Mouse (Mus musculus): Measurements from ENCODE around the gene Mrpl50.
"Not testable (repeated sequence)": the region's sequence is repeated elsewhere in the genome, so short reads cannot be mapped to it uniquely, and the experiment has no call there.

Mrpl50 gene

GRCm38 (mm10) chr4:49506386-49506785 is 14.5 kb downstream of the Mrpl50 start, which contains the start of gene Baat:
Gene Baat, minus strand, starts transcription at chr4:49506557.
- DNase-seq = no peak

GRCm38 (mm10) chr4:49503563-49503962 is 17.3 kb downstream of the Mrpl50 start:
- DNase-seq = no peak

- DNase-seq = not testable (repeated sequence)
These were observed 34.8 kb downstream of the Mrpl50 start for GRCm38 (mm10) chr4:49485934-49486650.

- DNase-seq = no peak
These were observed 35.5 kb downstream of the Mrpl50 start for GRCm38 (mm10) chr4:49485442-49485841.

GRCm38 (mm10) chr4:49480896-49481295 is 40.0 kb downstream of the Mrpl50 start:
- no peak for DNase-seq

- no peak for DNase-seq
These were observed 40.7 kb downstream of the Mrpl50 start for GRCm38 (mm10) chr4:49480104-49480760.

GRCm38 (mm10) chr4:49479035-49479434 is 41.9 kb downstream of the Mrpl50 start:
- not testable (repeated sequence) for DNase-seq

GRCm38 (mm10) chr4:49478118-49478877 is 42.6 kb downstream of the Mrpl50 start:
- DNase-seq = no peak

- no peak for DNase-seq
These were observed 46.3 kb downstream of the Mrpl50 start for GRCm38 (mm10) chr4:49474583-49474982.

GRCm38 (mm10) chr4:49473435-49474100 is 47.3 kb downstream of the Mrpl50 start, which contains the start of gene Acnat1:
Gene Acnat1, minus strand, starts transcription at chr4:49473912.
- DNase-seq = no peak

GRCm38 (mm10) chr4:49469435-49470151 is 51.3 kb downstream of the Mrpl50 start:
- DNase-seq = no peak

- no peak for DNase-seq
These were observed 53.5 kb downstream of the Mrpl50 start for GRCm38 (mm10) chr4:49467360-49467759.

All from cerebellum, adult 9-10 months (tissue).